Mouse (Mus musculus): Measurements from ENCODE around the gene Parva. TPM values are rescaled to one million over a fixed set of nuclear protein-coding genes. Genes with fewer than 3 reads are reported as not detected.

Gene Parva
- polyA plus RNA-seq, 1 experiment from 2014 or later: 50.4 TPM

GRCm38 (mm10) chr7:112503917-112504316 lies 76.6 kb downstream of the Parva start:
- WGBS: 86% methylated on average over 3 of the region's 3 CpGs
- Histone ChIP-seq H3K4me1 (ENCODE audit: control insufficient read depth, insufficient read depth, low read length) (peaks cover 31% of the 10 kb centered on the region), H3K9ac (ENCODE audit: low read length) (no peak overlapping the region), H3K4me2 (ENCODE audit: low read depth) (no peak overlapping the region), H3K4me3 (ENCODE audit: low read depth, low read length) (no peak overlapping the region), H3K9me3 (ENCODE audit: control insufficient read depth, low read length) (no peaks in the 10 kb centered on the region), H3K27ac (ENCODE audit: low read depth, low read length) (no peak overlapping the region), H3K27me3 (ENCODE audit: control insufficient read depth, insufficient read depth, low read length) (no peaks in the 10 kb centered on the region), H3K36me3 (ENCODE audit: control insufficient read depth, insufficient read depth, low read length) (no peaks in the 10 kb centered on the region)
- DNase-seq (ENCODE audit: low spot score) (no peak), ATAC-seq (ENCODE audit: insufficient read depth, low FRiP score, low TSS enrichment) (no peak)

- H3K9me3 ChIP-seq (ENCODE audit: control insufficient read depth, low read length): no peaks in the 10 kb centered on the region
- H3K4me2 ChIP-seq (ENCODE audit: low read depth): no peak overlapping the region
- ATAC-seq (ENCODE audit: insufficient read depth, low FRiP score, low TSS enrichment) (no peak), DNase-seq (ENCODE audit: low spot score) (no peak)
- H3K27me3 ChIP-seq (ENCODE audit: control insufficient read depth, insufficient read depth, low read length): no peaks in the 10 kb centered on the region
- no peaks in the 10 kb centered on the region for H3K36me3 ChIP-seq (ENCODE audit: control insufficient read depth, insufficient read depth, low read length)
- H3K9ac ChIP-seq (ENCODE audit: low read length): no peak overlapping the region
- peaks cover 2% of the 10 kb centered on the region; the same call in 1 of the 2 replicates for H3K4me1 ChIP-seq (ENCODE audit: control insufficient read depth, insufficient read depth, low read length)
- WGBS: 80% methylated on average over 8 of the region's 8 CpGs
- H3K27ac ChIP-seq (ENCODE audit: low read depth, low read length): no peak overlapping the region
- H3K4me3 ChIP-seq (ENCODE audit: low read depth, low read length): no peak overlapping the region
Observed at GRCm38 (mm10) chr7:112509107-112509506, 81.8 kb downstream of the Parva start.

- ATAC-seq (ENCODE audit: insufficient read depth, low FRiP score, low TSS enrichment) (no peak), DNase-seq (ENCODE audit: low spot score) (no peak)
- Histone ChIP-seq H3K4me2 (ENCODE audit: low read depth) (no peak overlapping the region), H3K9me3 (ENCODE audit: control insufficient read depth, low read length) (no peaks in the 10 kb centered on the region), H3K4me3 (ENCODE audit: low read depth, low read length) (no peak overlapping the region), H3K4me1 (ENCODE audit: control insufficient read depth, insufficient read depth, low read length) (peaks cover 2% of the 10 kb centered on the region; the same call in 1 of the 2 replicates), H3K36me3 (ENCODE audit: control insufficient read depth, insufficient read depth, low read length) (no peaks in the 10 kb centered on the region), H3K27me3 (ENCODE audit: control insufficient read depth, insufficient read depth, low read length) (no peaks in the 10 kb centered on the region), H3K9ac (ENCODE audit: low read length) (no peak overlapping the region), H3K27ac (ENCODE audit: low read depth, low read length) (no peak overlapping the region)
- WGBS: 61% methylated on average over 10 of the region's 10 CpGs
Observed at GRCm38 (mm10) chr7:112510336-112511048, 83.2 kb downstream of the Parva start.

- no peak overlapping the region for H3K4me3 ChIP-seq (ENCODE audit: low read depth, low read length)
- H3K27ac ChIP-seq (ENCODE audit: low read depth, low read length): no peak overlapping the region
- H3K27me3 ChIP-seq (ENCODE audit: control insufficient read depth, insufficient read depth, low read length): no peaks in the 10 kb centered on the region
- H3K9ac ChIP-seq (ENCODE audit: low read length): no peak overlapping the region
- H3K4me2 ChIP-seq (ENCODE audit: low read depth): no peak overlapping the region
- no peak for ATAC-seq (ENCODE audit: insufficient read depth, low FRiP score, low TSS enrichment)
- no peak for DNase-seq (ENCODE audit: low spot score)
- 66% methylated on average over 8 of the region's 8 CpGs for WGBS
- H3K4me1 ChIP-seq (ENCODE audit: control insufficient read depth, insufficient read depth, low read length): peaks cover 2% of the 10 kb centered on the region; the same call in 1 of the 2 replicates
- no peaks in the 10 kb centered on the region for H3K9me3 ChIP-seq (ENCODE audit: control insufficient read depth, low read length)
- no peaks in the 10 kb centered on the region for H3K36me3 ChIP-seq (ENCODE audit: control insufficient read depth, insufficient read depth, low read length)
Observed at GRCm38 (mm10) chr7:112511309-112511708, 84.0 kb downstream of the Parva start.

- H3K27ac ChIP-seq (ENCODE audit: low read depth, low read length): no peak overlapping the region
- DNase-seq (ENCODE audit: low spot score): no peak
- H3K4me1 ChIP-seq (ENCODE audit: control insufficient read depth, insufficient read depth, low read length): peaks cover 2% of the 10 kb centered on the region; the same call in 1 of the 2 replicates
- no peak overlapping the region for H3K4me3 ChIP-seq (ENCODE audit: low read depth, low read length)
- H3K27me3 ChIP-seq (ENCODE audit: control insufficient read depth, insufficient read depth, low read length): no peaks in the 10 kb centered on the region
- 43% methylated on average over 3 of the region's 3 CpGs for WGBS
- ATAC-seq (ENCODE audit: insufficient read depth, low FRiP score, low TSS enrichment): no peak
- no peaks in the 10 kb centered on the region for H3K36me3 ChIP-seq (ENCODE audit: control insufficient read depth, insufficient read depth, low read length)
- H3K9me3 ChIP-seq (ENCODE audit: control insufficient read depth, low read length): no peaks in the 10 kb centered on the region
- no peak overlapping the region for H3K9ac ChIP-seq (ENCODE audit: low read length)
- no peak overlapping the region for H3K4me2 ChIP-seq (ENCODE audit: low read depth)
Observed at GRCm38 (mm10) chr7:112512257-112512656, 85.0 kb downstream of the Parva start.

GRCm38 (mm10) chr7:112512895-112513294 lies 85.6 kb downstream of the Parva start:
- H3K4me2 ChIP-seq (ENCODE audit: low read depth): no peak overlapping the region
- H3K36me3 ChIP-seq (ENCODE audit: control insufficient read depth, insufficient read depth, low read length): no peaks in the 10 kb centered on the region
- H3K27me3 ChIP-seq (ENCODE audit: control insufficient read depth, insufficient read depth, low read length): no peaks in the 10 kb centered on the region
- H3K4me1 ChIP-seq (ENCODE audit: control insufficient read depth, insufficient read depth, low read length): peaks cover 2% of the 10 kb centered on the region; the same call in 1 of the 2 replicates
- no peaks in the 10 kb centered on the region for H3K9me3 ChIP-seq (ENCODE audit: control insufficient read depth, low read length)
- no peak for ATAC-seq (ENCODE audit: insufficient read depth, low FRiP score, low TSS enrichment)
- DNase-seq (ENCODE audit: low spot score): no peak
- no peak overlapping the region for H3K9ac ChIP-seq (ENCODE audit: low read length)
- WGBS: 59% methylated on average over 1 of the region's 1 CpGs
- no peak overlapping the region for H3K27ac ChIP-seq (ENCODE audit: low read depth, low read length)
- H3K4me3 ChIP-seq (ENCODE audit: low read depth, low read length): no peak overlapping the region

GRCm38 (mm10) chr7:112514636-112515193 lies 87.4 kb downstream of the Parva start:
- no peak overlapping the region for H3K27ac ChIP-seq (ENCODE audit: low read depth, low read length)
- ATAC-seq (ENCODE audit: insufficient read depth, low FRiP score, low TSS enrichment): no peak
- peaks cover 2% of the 10 kb centered on the region; the same call in 1 of the 2 replicates for H3K4me1 ChIP-seq (ENCODE audit: control insufficient read depth, insufficient read depth, low read length)
- H3K9me3 ChIP-seq (ENCODE audit: control insufficient read depth, low read length): no peaks in the 10 kb centered on the region
- no peak overlapping the region for H3K9ac ChIP-seq (ENCODE audit: low read length)
- no peak overlapping the region for H3K4me2 ChIP-seq (ENCODE audit: low read depth)
- WGBS: 93% methylated on average over 8 of the region's 8 CpGs
- DNase-seq (ENCODE audit: low spot score): no peak
- H3K4me3 ChIP-seq (ENCODE audit: low read depth, low read length): no peak overlapping the region
- H3K36me3 ChIP-seq (ENCODE audit: control insufficient read depth, insufficient read depth, low read length): no peaks in the 10 kb centered on the region
- no peaks in the 10 kb centered on the region for H3K27me3 ChIP-seq (ENCODE audit: control insufficient read depth, insufficient read depth, low read length)

- Histone ChIP-seq H3K4me1 (ENCODE audit: control insufficient read depth, insufficient read depth, low read length) (no peaks in the 10 kb centered on the region), H3K4me2 (ENCODE audit: low read depth) (no peak overlapping the region), H3K4me3 (ENCODE audit: low read depth, low read length) (no peak overlapping the region), H3K36me3 (ENCODE audit: control insufficient read depth, insufficient read depth, low read length) (no peaks in the 10 kb centered on the region), H3K27me3 (ENCODE audit: control insufficient read depth, insufficient read depth, low read length) (no peaks in the 10 kb centered on the region), H3K9me3 (ENCODE audit: control insufficient read depth, low read length) (no peaks in the 10 kb centered on the region), H3K9ac (ENCODE audit: low read length) (no peak overlapping the region), H3K27ac (ENCODE audit: low read depth, low read length) (no peak overlapping the region)
- ATAC-seq (ENCODE audit: insufficient read depth, low FRiP score, low TSS enrichment) (no peak), DNase-seq (ENCODE audit: low spot score) (no peak)
- whole genome bisulfite sequencing: 91% methylated on average over 6 of the region's 6 CpGs
Observed at GRCm38 (mm10) chr7:112525465-112525864, 98.2 kb downstream of the Parva start.

GRCm38 (mm10) chr7:112526226-112526625 lies 98.9 kb downstream of the Parva start:
- Histone ChIP-seq H3K27ac (ENCODE audit: low read depth, low read length) (no peak overlapping the region), H3K27me3 (ENCODE audit: control insufficient read depth, insufficient read depth, low read length) (no peaks in the 10 kb centered on the region), H3K36me3 (ENCODE audit: control insufficient read depth, insufficient read depth, low read length) (no peaks in the 10 kb centered on the region), H3K9ac (ENCODE audit: low read length) (no peak overlapping the region), H3K9me3 (ENCODE audit: control insufficient read depth, low read length) (no peaks in the 10 kb centered on the region), H3K4me3 (ENCODE audit: low read depth, low read length) (no peak overlapping the region), H3K4me2 (ENCODE audit: low read depth) (no peak overlapping the region), H3K4me1 (ENCODE audit: control insufficient read depth, insufficient read depth, low read length) (no peaks in the 10 kb centered on the region)
- no peak for DNase-seq (ENCODE audit: low spot score)
- ATAC-seq (ENCODE audit: insufficient read depth, low FRiP score, low TSS enrichment): no peak
- WGBS: 88% methylated on average over 10 of the region's 10 CpGs
